Mouse (Mus musculus) megakaryocyte, adult 5-6 weeks (primary cell): ENCODE results near the gene Cd79b. TPM values are rescaled to one million over a fixed set of nuclear protein-coding genes. Genes with fewer than 3 reads are reported as not detected.
"Not testable (repeated sequence)": the region's sequence is repeated elsewhere in the genome, so short reads cannot be mapped to it uniquely, and the experiment has no call there.

Experiments
- ATAC-seq: 2 replicates; pipeline ENCODE4 v1.8.0; 2016; ENCODE audit warnings: mild to moderate bottlenecking, inconsistent platforms; ENCODE audit not compliant: poor library complexity, severe bottlenecking
- total RNA-seq, 2 experiments: library from RNA; stranded (forward) in 1 of 2; stranded (reverse) in 1 of 2; fragments of 153-499, 151-499 nt in 1 of 2; fragments of 221-1000, 200-1000 nt in 1 of 2; gene quantifications; 2 replicates each; pipeline versions ENCODE4 v1.2.3 to v1.2.4; 2015 to 2017

Gene Cd79b
- total RNA-seq (2015) (29.3 and 35.4 TPM in 2 replicates), total RNA-seq (2017) (12.6 and 15.4 TPM in 2 replicates)

- ATAC-seq: peak; percentile 29
Measured at GRCm38 (mm10) chr11:106314333-106314812, at the start of gene Cd79b. Gene Cd79b (minus strand): TSS chr11:106314762.

DNA sequence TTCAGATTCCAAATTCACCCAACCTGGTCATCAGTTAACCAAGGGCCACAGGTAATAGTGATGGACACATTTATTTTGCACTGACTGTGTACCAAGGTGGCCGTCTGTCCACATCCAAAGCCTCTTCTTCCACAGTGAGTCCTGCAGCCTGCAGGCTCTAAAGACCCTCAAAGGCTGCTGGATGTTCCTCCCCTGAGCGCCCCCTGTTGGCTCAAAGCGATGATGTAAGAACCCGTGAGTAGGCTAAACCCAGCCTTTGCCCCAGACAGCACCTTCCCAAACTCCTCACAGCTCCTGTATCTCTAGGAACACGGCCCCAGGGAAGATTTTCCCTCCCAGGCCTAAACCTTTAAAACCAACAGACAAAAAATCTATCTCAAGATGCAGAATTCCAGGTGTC is 44.8 kb upstream of the Cd79b start:
- no peak for ATAC-seq

DNA sequence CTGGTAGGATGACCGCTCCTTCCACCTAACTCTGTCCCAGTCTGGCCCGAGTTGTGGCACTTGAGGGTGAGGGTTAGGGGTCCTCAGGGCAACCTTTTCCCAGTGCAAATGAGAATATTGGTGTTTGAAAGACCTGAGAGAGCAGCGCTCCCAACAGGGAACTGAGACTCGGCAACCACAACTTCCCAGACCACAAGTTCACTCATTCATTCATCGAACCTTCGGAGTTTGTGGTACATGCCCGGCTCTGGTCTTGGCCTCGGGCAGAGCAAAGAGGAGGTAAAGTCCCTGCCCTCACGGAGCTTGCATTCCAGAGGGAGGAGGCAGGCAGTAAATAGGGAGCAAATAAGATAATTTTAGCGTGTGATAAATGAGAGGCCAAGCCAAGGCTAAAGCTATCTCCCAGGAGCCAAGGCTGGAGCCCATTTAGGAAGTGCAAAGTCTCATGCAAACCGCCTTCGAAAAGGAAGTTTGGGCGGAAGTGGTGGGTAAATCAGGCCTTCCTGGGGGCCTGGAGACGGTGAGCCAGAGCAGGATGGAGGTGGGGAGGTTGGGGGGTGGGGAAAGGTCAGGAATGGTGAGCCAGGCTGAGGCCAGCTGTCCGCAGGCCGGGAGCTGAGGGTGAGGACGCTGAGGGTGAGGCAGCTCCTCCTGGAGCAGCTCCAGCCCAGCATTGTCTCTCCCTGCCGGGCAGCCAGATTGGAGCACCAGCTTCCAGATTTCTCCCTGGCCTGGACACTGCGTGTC is 41.0 kb upstream of the Cd79b start:
- ATAC-seq: peak; percentile 73

DNA sequence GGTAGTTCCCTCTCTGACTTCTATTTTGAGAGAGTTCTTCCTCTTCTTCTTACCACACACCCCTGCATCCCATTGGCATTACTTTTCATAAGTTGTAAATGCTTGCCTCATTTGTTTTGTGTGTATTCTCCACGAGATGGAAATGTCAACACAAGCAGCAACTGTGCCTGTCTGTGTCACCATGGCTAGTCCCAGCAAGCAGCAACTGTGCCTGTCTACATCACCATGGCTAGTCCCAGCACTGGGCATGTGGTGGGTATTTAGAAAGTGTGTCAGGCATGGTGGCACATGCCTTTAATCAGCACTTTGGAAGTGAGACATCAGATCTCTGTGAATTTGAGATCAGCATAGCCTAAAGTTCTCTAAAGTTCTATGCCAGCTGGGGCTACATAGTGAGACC is 39.6 kb upstream of the Cd79b start:
- no peak for ATAC-seq

GRCm38 (mm10) chr11:106353188-106353587 is 38.6 kb upstream of the Cd79b start, which contains the start of gene Scn4a:
Gene Scn4a (minus strand): TSS chr11:106353288.
- ATAC-seq: no peak

GRCm38 (mm10) chr11:106351941-106352340 is 37.4 kb upstream of the Cd79b start:
- ATAC-seq: no peak

DNA sequence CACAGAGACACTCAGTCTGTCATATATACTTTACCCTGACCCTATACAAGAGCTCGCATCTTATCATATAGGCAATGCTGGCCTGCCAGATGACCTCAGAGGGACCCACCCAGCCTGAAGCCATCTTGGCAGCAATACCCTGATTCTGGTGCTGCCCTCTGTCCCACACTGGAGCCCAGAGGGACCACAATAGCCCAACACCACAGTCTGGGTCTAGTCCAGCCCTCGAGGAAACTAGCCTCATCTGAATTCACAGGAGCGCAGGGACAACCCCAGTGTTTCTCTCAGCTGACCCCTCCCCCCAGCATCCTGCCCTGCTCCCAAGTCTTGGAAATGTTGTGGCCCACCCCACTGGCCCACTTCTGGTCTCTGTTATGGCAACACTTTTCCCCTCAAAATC is 36.7 kb upstream of the Cd79b start:
- ATAC-seq: no peak

- ATAC-seq: no peak
Measured at GRCm38 (mm10) chr11:106350853-106351252, 36.3 kb upstream of the Cd79b start.

- no peak for ATAC-seq
Measured at GRCm38 (mm10) chr11:106349772-106350171, 35.2 kb upstream of the Cd79b start.

DNA sequence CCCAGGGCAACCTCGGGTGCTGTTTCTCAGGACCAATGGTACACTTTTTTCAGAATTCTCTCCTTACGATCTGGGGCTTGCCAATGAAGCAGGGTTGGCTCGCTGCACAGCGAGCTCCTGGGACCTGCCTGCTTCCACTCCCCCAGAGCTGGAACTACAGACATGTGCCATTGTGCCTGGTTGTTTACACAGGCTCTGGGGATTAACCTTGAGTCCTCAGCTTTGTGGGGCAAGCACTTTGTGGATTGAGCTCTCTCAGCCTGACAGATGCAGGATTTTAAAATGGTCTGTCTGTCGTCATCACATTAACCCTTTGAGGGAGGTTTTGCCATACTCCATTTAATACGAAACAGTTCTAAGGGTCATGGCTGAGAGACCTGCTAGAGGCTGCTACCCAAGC is 30.3 kb upstream of the Cd79b start:
- ATAC-seq: no peak

DNA sequence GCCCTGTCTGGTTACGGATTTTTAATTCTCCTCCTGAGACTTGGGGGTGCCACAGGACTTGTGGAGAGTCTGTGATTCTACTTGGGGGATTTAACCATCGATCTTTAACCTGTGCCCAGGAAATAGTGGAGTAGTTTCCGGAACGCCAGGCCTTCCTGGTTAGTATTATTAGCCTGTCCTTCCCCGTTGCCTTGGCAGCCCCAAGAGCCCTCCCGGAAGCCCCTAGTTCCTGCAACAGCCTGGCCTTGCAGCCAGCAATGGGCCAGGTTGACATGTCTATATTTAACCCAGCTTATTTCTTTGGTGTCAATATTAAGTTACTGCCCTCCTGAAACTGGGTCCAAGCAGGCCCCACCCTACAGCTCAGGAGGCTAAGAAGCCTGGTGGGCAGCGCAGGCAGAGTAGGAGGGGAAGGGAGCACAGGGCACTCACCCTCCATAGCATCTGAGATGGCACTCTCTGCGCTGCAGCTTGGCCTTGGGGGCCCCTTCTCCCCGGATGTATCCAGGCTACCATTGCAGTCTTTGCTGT is 26.5 kb upstream of the Cd79b start:
- no peak for ATAC-seq

DNA sequence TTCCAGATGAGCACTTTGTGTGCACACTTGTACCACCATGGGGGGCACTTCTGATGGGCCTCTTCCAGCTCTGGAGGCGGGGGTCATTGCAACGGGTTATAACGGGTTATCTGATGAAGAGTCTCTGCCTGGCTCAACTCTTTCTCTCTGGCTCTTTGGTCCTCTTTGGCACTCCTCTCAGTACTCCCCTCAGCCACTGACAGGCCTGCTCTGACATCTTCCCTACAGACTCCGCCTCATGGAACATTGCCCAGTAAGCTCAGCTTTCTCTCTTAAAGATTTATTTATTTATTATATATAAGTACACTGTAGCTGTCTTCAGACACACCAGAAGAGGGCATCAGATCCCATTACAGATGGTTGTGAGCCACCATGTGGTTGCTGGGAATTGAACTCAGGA is 24.8 kb upstream of the Cd79b start:
- ATAC-seq: not testable (repeated sequence)

GRCm38 (mm10) chr11:106338870-106339269 is 24.3 kb upstream of the Cd79b start:
- ATAC-seq: no peak

GRCm38 (mm10) chr11:106338029-106338428 is 23.5 kb upstream of the Cd79b start:
- no peak for ATAC-seq

DNA sequence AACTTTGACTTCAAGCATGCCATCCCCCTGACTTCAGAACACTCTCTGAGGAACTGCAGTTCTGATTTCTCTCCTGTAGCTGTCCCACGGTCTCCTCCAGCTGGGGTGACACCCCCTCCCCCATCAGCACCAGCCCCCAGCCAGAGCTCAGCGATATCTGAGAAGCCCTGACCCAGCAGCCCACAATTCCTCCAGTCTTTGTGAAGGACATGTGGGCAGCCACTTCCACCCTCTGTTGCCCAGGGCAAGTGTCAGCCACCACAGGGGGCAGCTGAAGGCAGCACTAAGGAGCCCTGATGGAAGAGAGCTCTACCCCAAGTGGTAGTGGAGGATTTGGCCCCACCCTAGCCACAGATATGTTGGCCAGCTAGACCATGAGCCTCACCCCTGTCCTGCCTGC is 19.5 kb upstream of the Cd79b start:
- no peak for ATAC-seq

DNA sequence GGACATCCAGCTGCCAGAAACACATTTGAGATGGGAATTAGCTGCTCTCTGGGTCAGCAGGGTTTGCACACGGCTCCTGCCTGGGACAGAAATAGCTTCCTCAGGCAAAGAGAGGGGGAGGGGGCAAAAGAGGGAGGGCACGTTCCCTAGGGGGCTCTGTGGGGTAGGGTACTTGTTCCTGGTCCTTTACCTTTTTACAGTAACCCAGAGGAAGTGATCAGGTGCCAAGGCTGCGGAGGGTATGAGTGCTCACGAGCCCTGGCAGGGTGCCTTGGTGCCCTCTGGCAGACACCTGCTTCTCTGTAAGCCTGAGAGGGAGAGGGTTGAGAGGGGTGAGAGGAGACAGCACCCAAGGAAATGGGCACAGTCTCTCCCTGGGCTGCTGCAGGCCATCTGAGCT is 17.9 kb upstream of the Cd79b start:
- ATAC-seq: no peak

DNA sequence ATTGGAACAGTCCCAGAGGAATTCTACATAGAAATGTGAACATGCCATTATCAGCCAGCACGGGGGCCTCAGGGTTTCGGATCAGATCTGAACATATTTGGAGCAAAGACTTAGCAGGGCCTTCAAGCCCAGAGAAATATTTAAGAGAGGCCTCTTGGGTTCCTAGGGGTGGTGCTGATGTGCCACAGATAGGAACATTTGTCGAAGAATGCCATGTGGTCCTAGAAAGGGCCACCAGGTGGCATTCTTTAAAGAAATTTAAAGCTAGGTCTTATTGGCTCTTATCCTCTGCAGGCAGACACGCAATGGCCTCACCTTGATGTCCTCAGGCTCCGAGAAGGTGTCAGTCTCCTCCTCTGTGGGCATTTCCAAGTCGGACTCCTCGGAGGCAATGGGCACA is 15.1 kb upstream of the Cd79b start:
- ATAC-seq: peak; percentile 52; the same call in 1 of the 2 replicates

GRCm38 (mm10) chr11:106329128-106329527 is 14.6 kb upstream of the Cd79b start:
- 0 out of 2 replicates have a peak, but pooled peaks have one; percentile 25 for ATAC-seq

DNA sequence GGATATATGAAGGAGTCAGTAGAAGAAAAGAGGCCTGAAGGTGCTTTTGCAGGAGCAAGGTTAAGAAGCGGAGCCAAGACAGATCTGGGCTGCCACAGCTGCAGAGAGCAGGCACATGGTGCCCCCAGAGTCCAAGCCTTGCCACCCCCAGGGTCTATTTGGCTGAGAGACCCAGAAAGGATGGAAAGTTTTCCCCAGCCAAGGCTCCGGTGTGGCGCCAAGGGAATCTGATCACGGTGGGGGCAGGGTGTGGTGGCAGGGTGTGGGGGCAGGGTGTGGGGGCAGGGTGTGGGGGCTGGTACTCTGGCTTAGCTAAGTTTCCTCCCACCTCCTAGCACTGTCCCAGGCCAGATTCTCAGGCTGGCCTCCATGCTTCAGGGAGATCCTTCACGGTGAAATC is 14.0 kb upstream of the Cd79b start:
- ATAC-seq: no peak

- no peak for ATAC-seq
Measured at GRCm38 (mm10) chr11:106326475-106326874, 11.9 kb upstream of the Cd79b start.

DNA sequence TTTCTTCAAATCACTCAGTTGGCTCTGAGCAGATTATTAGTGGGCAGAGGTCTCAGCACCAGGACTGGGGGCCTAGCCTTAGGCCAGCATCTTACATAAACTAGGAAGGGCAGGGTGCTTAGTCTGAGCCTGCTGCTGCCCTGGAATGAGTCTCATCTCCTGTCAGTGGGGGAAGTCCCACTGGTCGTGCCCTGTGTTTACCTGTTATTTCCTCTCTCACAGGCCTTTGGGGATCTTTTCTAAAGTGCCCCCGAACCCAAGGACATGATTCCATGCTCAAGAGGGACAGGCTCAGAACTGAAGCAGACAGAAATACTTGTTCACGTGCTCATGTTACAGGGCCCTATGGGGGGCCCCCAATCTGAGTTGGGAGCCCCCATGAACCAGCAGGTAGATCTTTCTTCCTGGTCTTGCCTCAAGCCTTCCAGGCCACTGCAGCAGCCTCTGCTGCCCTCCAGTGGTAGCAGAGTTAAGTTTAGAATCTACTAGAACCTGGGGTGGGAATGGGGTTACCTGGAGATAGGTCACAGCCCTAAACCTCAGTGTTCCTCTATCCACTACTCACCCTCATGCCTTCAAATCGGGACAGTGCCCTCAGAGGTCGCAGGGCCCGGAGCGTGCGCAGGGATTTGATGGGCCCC is 11.1 kb upstream of the Cd79b start:
- ATAC-seq: peak; percentile 58

- ATAC-seq: no peak
Measured at GRCm38 (mm10) chr11:106324858-106325257, 10.3 kb upstream of the Cd79b start.
